Mouse (Mus musculus) CH12.LX (cell line): ENCODE results near the gene Timp1. TPM values are rescaled to one million over a fixed set of nuclear protein-coding genes. Genes with fewer than 3 reads are reported as not detected.

ENCODE experiments used
- DNase-seq: peaks from one replicate; pipeline ENCODE4 v3.0.0-alpha.2; 2013; ENCODE audit errors: extremely low read depth
- H3K27ac ChIP-seq: 2 replicates; pipeline ENCODE4 v1.5.1; 2012; ENCODE audit warnings: low read depth, mild to moderate bottlenecking, control low read depth, moderate library complexity; ENCODE audit not compliant: insufficient read depth
- H3K27me3 ChIP-seq: replicated peaks from 2 replicates; pipeline ENCODE3; 2012; ENCODE audit warnings: inconsistent platforms
- H3K36me3 ChIP-seq, 2 experiments: replicated peaks in 1 of 2; 2 replicates each; pipeline versions ENCODE3 to v1.6.1; 2012; ENCODE audit warnings: inconsistent platforms in 1 of 2, low read length in 1 of 2, mild to moderate bottlenecking in 1 of 2, mixed read lengths in 1 of 2, moderate library complexity in 1 of 2; ENCODE audit not compliant: control insufficient read depth in 1 of 2, insufficient read depth in 1 of 2
- H3K4me1 ChIP-seq, 2 experiments: 2 replicates each; pipeline ENCODE4 v1.6.1; 2012; ENCODE audit warnings: inconsistent platforms in 1 of 2, moderate library complexity in 1 of 2; ENCODE audit not compliant: insufficient read depth in 2 of 2, control insufficient read depth in 1 of 2
- H3K4me2 ChIP-seq: 2 replicates; pipeline ENCODE4 v1.6.1; 2012; ENCODE audit warnings: low read depth, mild to moderate bottlenecking, control low read depth; ENCODE audit not compliant: poor library complexity, insufficient read depth, severe bottlenecking
- H3K4me3 ChIP-seq, 3 experiments: fragments of 150-350 bp in 1 of 3; sonication (generic) in 1 of 3; replicated peaks in 1 of 3; 2 replicates each; pipeline versions ENCODE3 to v1.5.1; 2011 to 2012; ENCODE audit warnings: low read depth in 2 of 3, low read length in 2 of 3, mild to moderate bottlenecking in 2 of 3, moderate library complexity in 2 of 3, control low read depth in 1 of 3, improper control_type of control experiment in 1 of 3, inconsistent platforms in 1 of 3, mixed read lengths in 1 of 3; ENCODE audit not compliant: poor library complexity in 1 of 3
- H3K79me2 ChIP-seq: replicated peaks from 2 replicates; pipeline ENCODE4 v1.6.1; 2012; ENCODE audit warnings: mild to moderate bottlenecking, moderate library complexity; ENCODE audit not compliant: control insufficient read depth, poor library complexity, insufficient read depth, severe bottlenecking; ENCODE audit errors: extremely low read depth
- H3K9ac ChIP-seq: 2 replicates; pipeline ENCODE4 v1.6.1; 2012; ENCODE audit warnings: low read depth, mild to moderate bottlenecking, control low read depth, moderate library complexity; ENCODE audit not compliant: insufficient read depth
- H3K9me3 ChIP-seq: replicated peaks from 2 replicates; pipeline ENCODE3; 2012; ENCODE audit warnings: low read length, inconsistent platforms, mixed read lengths
- BHLHE40 ChIP-seq: IDR thresholded peaks from 2 replicates; pipeline ENCODE4 v1.6.1; 2011; ENCODE audit warnings: mild to moderate bottlenecking, low read depth, low read length, improper control_type of control experiment
- CHD1 ChIP-seq: IDR thresholded peaks from 2 replicates; pipeline ENCODE4 v1.6.1; 2012; ENCODE audit warnings: low read depth, low read length, improper control_type of control experiment, inconsistent platforms
- CHD2 ChIP-seq: IDR thresholded peaks from 2 replicates; pipeline ENCODE4 v1.6.1; 2011; ENCODE audit warnings: low read length, improper control_type of control experiment
- CTCF ChIP-seq, 2 experiments: IDR thresholded peaks in 1 of 2; conservative IDR thresholded peaks in 1 of 2; 2 replicates each; pipeline ENCODE4 v1.5.1; 2011 to 2012; ENCODE audit warnings: low read depth in 2 of 2, low read length in 2 of 2, improper control_type of control experiment in 1 of 2, inconsistent platforms in 1 of 2, mild to moderate bottlenecking in 1 of 2, moderate library complexity in 1 of 2
- E2F4 ChIP-seq: IDR thresholded peaks from 2 replicates; pipeline ENCODE4 v1.6.1; 2011; ENCODE audit warnings: low read depth, low read length, improper control_type of control experiment; ENCODE audit not compliant: insufficient replicate concordance
- ELF1 ChIP-seq: IDR thresholded peaks from 2 replicates; pipeline ENCODE4 v1.6.1; 2014; ENCODE audit warnings: low read depth, mild to moderate bottlenecking, inconsistent platforms, low read length, improper control_type of control experiment
- EP300 ChIP-seq: IDR thresholded peaks from 2 replicates; pipeline ENCODE4 v1.6.1; 2011; ENCODE audit warnings: low read length, improper control_type of control experiment
- ETS1 ChIP-seq: conservative IDR thresholded peaks from 2 replicates; pipeline ENCODE4 v1.6.1; 2012; ENCODE audit warnings: low read depth, mild to moderate bottlenecking, inconsistent platforms, low read length, improper control_type of control experiment, moderate library complexity
- GABPA ChIP-seq: IDR thresholded peaks from 2 replicates; pipeline ENCODE4 v1.6.1; 2012; ENCODE audit warnings: low read depth, low read length, improper control_type of control experiment, inconsistent platforms; ENCODE audit not compliant: insufficient replicate concordance
- IRF4 ChIP-seq: IDR thresholded peaks from 2 replicates; pipeline ENCODE4 v1.6.1; 2014; ENCODE audit warnings: low read depth, mild to moderate bottlenecking, inconsistent platforms, low read length, improper control_type of control experiment
- JUN ChIP-seq: IDR thresholded peaks from 2 replicates; pipeline ENCODE4 v1.6.1; 2011; ENCODE audit warnings: low read depth, mild to moderate bottlenecking, low read length, improper control_type of control experiment, moderate library complexity; ENCODE audit not compliant: insufficient read depth
- JUND ChIP-seq: conservative IDR thresholded peaks from 2 replicates; pipeline ENCODE4 v1.6.1; 2011; ENCODE audit warnings: low read depth, low read length, improper control_type of control experiment
- KAT2A ChIP-seq: IDR thresholded peaks from 2 replicates; pipeline ENCODE4 v1.6.1; 2012; ENCODE audit warnings: low read length, improper control_type of control experiment, inconsistent platforms; ENCODE audit not compliant: insufficient replicate concordance
- MAFK ChIP-seq: IDR thresholded peaks from 2 replicates; pipeline ENCODE4 v1.6.1; 2011; ENCODE audit warnings: low read length, improper control_type of control experiment; ENCODE audit not compliant: insufficient replicate concordance
- MAX ChIP-seq: IDR thresholded peaks from 2 replicates; pipeline ENCODE4 v1.6.1; 2011; ENCODE audit warnings: low read length, improper control_type of control experiment
- MEF2A ChIP-seq: IDR thresholded peaks from 2 replicates; pipeline ENCODE4 v1.6.1; 2014; ENCODE audit warnings: low read depth, mild to moderate bottlenecking, inconsistent platforms, low read length, improper control_type of control experiment, borderline replicate concordance
- MXI1 ChIP-seq: IDR thresholded peaks from 2 replicates; pipeline ENCODE4 v1.6.1; 2011; ENCODE audit warnings: mild to moderate bottlenecking, low read depth, low read length, improper control_type of control experiment
- MYC ChIP-seq: IDR thresholded peaks from 2 replicates; pipeline ENCODE4 v1.6.1; 2011; ENCODE audit warnings: low read depth, mild to moderate bottlenecking, improper control_type of control experiment, low read length
- NELFE ChIP-seq: IDR thresholded peaks from 2 replicates; pipeline ENCODE4 v1.6.1; 2011; ENCODE audit warnings: low read depth, low read length, improper control_type of control experiment
- NRF1 ChIP-seq: IDR thresholded peaks from 2 replicates; pipeline ENCODE4 v1.6.1; 2014; ENCODE audit warnings: low read depth, mild to moderate bottlenecking, inconsistent platforms, low read length, improper control_type of control experiment, moderate library complexity
- POLR2A ChIP-seq: IDR thresholded peaks from 2 replicates; pipeline ENCODE4 v1.6.1; 2011; ENCODE audit warnings: low read depth, mild to moderate bottlenecking, improper control_type of control experiment, low read length
- RAD21 ChIP-seq: IDR thresholded peaks from 2 replicates; pipeline ENCODE4 v1.6.1; 2011; ENCODE audit warnings: low read depth, mild to moderate bottlenecking, low read length, improper control_type of control experiment, moderate library complexity
- RCOR1 ChIP-seq: conservative IDR thresholded peaks from 2 replicates; pipeline ENCODE4 v1.6.1; 2012; ENCODE audit warnings: low read depth, mild to moderate bottlenecking, inconsistent platforms, low read length, improper control_type of control experiment
- SIN3A ChIP-seq: IDR thresholded peaks from 2 replicates; pipeline ENCODE4 v1.6.1; 2012; ENCODE audit warnings: low read length, improper control_type of control experiment, inconsistent platforms
- SMC3 ChIP-seq: IDR thresholded peaks from 2 replicates; pipeline ENCODE4 v1.6.1; 2011; ENCODE audit warnings: low read depth, low read length, improper control_type of control experiment
- TCF12 ChIP-seq: IDR thresholded peaks from 2 replicates; pipeline ENCODE4 v1.6.1; 2014; ENCODE audit warnings: low read depth, mild to moderate bottlenecking, inconsistent platforms, low read length, improper control_type of control experiment
- UBTF ChIP-seq: IDR thresholded peaks from 2 replicates; pipeline ENCODE4 v1.6.1; 2012; ENCODE audit warnings: low read depth, mild to moderate bottlenecking, inconsistent platforms, low read length, improper control_type of control experiment, moderate library complexity
- USF1 ChIP-seq: IDR thresholded peaks from 2 replicates; pipeline ENCODE4 v1.6.1; 2014; ENCODE audit warnings: low read depth, mild to moderate bottlenecking, inconsistent platforms, low read length, improper control_type of control experiment
- ZKSCAN1 ChIP-seq: IDR thresholded peaks from 2 replicates; pipeline ENCODE4 v1.6.1; 2012; ENCODE audit warnings: low read depth, inconsistent platforms, low read length, improper control_type of control experiment, borderline replicate concordance
- ZMIZ1 ChIP-seq: IDR thresholded peaks from 2 replicates; pipeline ENCODE4 v1.6.1; 2012; ENCODE audit warnings: low read depth, mild to moderate bottlenecking, inconsistent platforms, low read length, improper control_type of control experiment
- ZNF384 ChIP-seq: IDR thresholded peaks from 2 replicates; pipeline ENCODE4 v1.6.1; 2012; ENCODE audit warnings: low read depth, low read length, improper control_type of control experiment, inconsistent platforms
- dilution Hi-C: fragments of 300-500 bp; cut with MboI; formaldehyde crosslinking; loops from 2 replicates; pipeline ENCODE4 v1.14.3; 2020; ENCODE audit warnings: low sequenced_read_pairs; ENCODE audit not compliant: extremely low pct_unique_long_range_greater_than_20kb, extremely low pct_ligation_motif_present
- in situ Hi-C: fragments of 300-500 bp; cut with MboI; formaldehyde crosslinking; loops from 3 replicates; pipeline ENCODE4 v1.14.3; 2019; ENCODE audit warnings: low sequenced_read_pairs, low pct_ligation_motif_present, low pct_unique_long_range_greater_than_20kb, mixed read lengths
- polyA plus RNA-seq: library from polyadenylated mRNA; unstranded; fragments of >175 nt; gene quantifications from 2 replicates; pipeline ENCODE4 v1.2.1, GENCODE M21; 2012; ENCODE audit warnings: low read depth; ENCODE audit not compliant: insufficient read length
- total RNA-seq, 2 experiments: library from RNA; depleted of rRNA; stranded (reverse); fragments of 300-350 nt in 1 of 2; fragments of >200 nt in 1 of 2; gene quantifications; 2 replicates each; pipeline ENCODE4 v1.2.3; 2012 to 2014

Timp1 gene
- total and polyA plus RNA-seq, 3 experiments = 0.13 to 0.36 TPM; not detected in 1

DNA sequence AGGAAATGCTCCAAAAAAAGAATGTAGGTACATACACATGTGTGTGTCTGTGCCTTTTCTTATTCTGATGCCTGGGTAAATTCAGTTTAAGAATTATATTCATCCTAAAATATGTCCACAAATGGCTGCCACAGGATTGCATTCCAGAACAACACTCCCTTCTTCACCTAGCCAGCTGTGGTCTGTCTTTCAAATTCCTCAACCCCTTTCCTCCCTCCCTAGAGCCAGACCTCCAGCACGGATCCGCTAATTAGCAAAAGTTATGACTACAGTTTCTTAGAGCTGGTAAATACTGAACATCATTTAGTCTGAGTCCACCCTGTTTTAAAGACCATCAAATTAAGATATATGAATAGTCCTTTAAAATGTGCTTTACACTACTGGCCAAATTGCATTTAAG, 22.1 kb upstream of the Timp1 start:
- peaks cover 4 to 13% of the 10 kb centered on the region in 2 experiments for H3K4me1 ChIP-seq
- no peaks in the 10 kb centered on the region for H3K27me3 ChIP-seq
- H3K36me3 ChIP-seq = peaks cover 20 to 26% of the 10 kb centered on the region in 2 experiments
- in situ Hi-C loops (no loop called here), dilution Hi-C loops (no loop called here)
- H3K9ac ChIP-seq = no peak overlapping the region
- H3K27ac ChIP-seq = no peak overlapping the region
- H3K79me2 ChIP-seq = peaks cover 16% of the 10 kb centered on the region
- H3K9me3 ChIP-seq = peaks cover 4% of the 10 kb centered on the region
- TF ChIP-seq ZKSCAN1 (no peak), ZMIZ1 (no peak), ZNF384 (no peak), CHD1 (no peak), BHLHE40 (no peak)
- H3K4me3 ChIP-seq = no peak overlapping the region
- H3K4me2 ChIP-seq = 0 out of 2 replicates have a peak overlapping the region, but pooled peaks have one; percentile 21
- DNase-seq = no peak

DNA sequence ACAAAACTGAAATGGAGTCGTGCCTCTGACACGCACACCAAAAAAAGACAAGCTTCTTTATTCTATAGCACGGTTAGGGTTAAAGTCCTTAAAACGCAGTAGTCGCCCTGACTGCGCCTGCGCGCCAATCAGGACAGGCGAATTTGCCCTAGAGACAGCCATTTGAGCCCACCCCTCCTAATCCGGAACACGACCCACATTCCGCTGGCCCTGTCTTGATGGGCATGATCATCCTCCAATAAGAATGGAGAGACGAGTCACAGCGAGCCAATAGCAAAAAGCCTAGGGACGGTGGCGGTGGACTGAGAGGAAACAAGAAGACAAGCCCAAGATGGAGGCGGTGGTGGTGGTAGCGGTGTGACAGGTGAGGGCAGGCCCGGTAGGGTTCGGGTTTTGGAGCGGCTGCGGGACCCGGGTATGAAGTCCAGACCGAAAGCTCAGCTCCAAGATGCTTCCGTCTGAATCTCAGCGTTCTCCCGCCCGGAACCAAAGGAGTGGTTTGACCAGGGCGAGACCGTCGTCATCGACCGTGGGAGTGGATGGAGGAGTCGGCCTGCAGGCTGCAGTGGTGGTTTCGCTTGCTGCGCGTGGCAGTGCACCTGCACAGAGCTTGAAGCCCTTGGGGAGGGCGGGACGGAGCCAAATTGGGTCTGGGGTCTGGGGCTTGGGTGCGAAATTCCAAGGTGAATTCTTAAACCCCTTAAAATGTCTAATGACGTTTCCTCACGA, 21.5 kb upstream of the Timp1 start:
- peaks cover 16% of the 10 kb centered on the region for H3K79me2 ChIP-seq
- peak overlapping the region; percentile 77 to 92 (median 78) for H3K4me3 ChIP-seq
- H3K4me2 ChIP-seq = peak overlapping the region; percentile 75; the same call in 1 of the 2 replicates
- H3K36me3 ChIP-seq = peaks cover 25 to 32% of the 10 kb centered on the region in 2 experiments
- no peaks in the 10 kb centered on the region for H3K27me3 ChIP-seq
- H3K27ac ChIP-seq = 0 out of 2 replicates have a peak overlapping the region, but pooled peaks have one; percentile 28
- H3K9ac ChIP-seq = peak overlapping the region; percentile 81
- peaks cover 4 to 13% of the 10 kb centered on the region in 2 experiments for H3K4me1 ChIP-seq
- in situ Hi-C loops (no loop called here), dilution Hi-C loops (no loop called here)
- H3K9me3 ChIP-seq = peaks cover 4% of the 10 kb centered on the region
- DNase-seq = peak; percentile 94
- TF ChIP-seq USF1 = no peak
- TF ChIP-seq NRF1 = peak; percentile 82
- TF ChIP-seq BHLHE40 = no peak
- no peak for TF ChIP-seq ZKSCAN1
- TF ChIP-seq RCOR1 = no peak
- TF ChIP-seq MAFK = no peak
- TF ChIP-seq MEF2A = no peak
- TF ChIP-seq RAD21 = no peak
- no peak for TF ChIP-seq ZNF384
- TF ChIP-seq JUND = no peak
- TF ChIP-seq JUN = no peak
- TF ChIP-seq TCF12 = peak; percentile 68
- TF ChIP-seq POLR2A = peak; percentile 79
- no peak for TF ChIP-seq EP300
- TF ChIP-seq ELF1 = peak; percentile 78
- no peak for TF ChIP-seq E2F4
- no peak for TF ChIP-seq UBTF
- no peak for TF ChIP-seq MYC
- TF ChIP-seq SIN3A = peak; percentile 73
- no peak for TF ChIP-seq KAT2A
- peak; percentile 92 for TF ChIP-seq CHD2
- TF ChIP-seq MAX = no peak
- no peak for TF ChIP-seq GABPA
- no peak for TF ChIP-seq IRF4
- TF ChIP-seq NELFE = peak; percentile 73
- TF ChIP-seq ETS1 = no peak
- TF ChIP-seq CHD1 = no peak
- TF ChIP-seq MXI1 = no peak
- TF ChIP-seq CTCF (conservative IDR thresholded peaks at IDR 0.05 in 1 of 2, IDR thresholded peaks at IDR 0.05 in 1 of 2; ENCODE audit: low read depth in 2 of 2, low read length in 2 of 2) = no peak
- TF ChIP-seq SMC3 = no peak
